In the genomic region with DNA sequence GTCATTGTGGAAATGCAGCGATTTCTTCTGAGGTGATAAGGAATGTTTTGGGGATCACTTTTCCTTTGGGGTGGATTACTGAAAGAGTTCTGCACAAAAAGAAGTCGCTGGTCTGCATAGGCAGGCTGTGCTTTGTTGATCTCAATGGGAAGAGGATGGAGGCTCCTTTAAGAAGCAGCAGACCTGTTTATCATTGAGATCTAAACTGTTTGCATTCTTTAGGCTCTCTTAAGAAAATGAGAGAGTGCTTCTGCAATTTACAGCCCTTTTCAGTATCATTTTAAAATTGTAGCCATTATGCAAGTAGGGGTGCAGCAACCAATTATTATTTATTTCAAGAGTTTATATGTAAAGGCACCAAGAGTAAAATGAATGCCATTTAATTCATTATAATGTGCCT, we compare ENCODE assay signal across 11 mouse cellular contexts. TPM values are rescaled to one million over a fixed set of nuclear protein-coding genes. Genes with fewer than 3 reads are reported as not detected.
DNase-seq lines count a peak whose midpoint lies in the region; ATAC-seq and TF ChIP-seq lines count a peak whose summit lies in the region.
"Had no signal": no experiment of that assay in that cellular context is flagged by ENCODE, and none has a peak within 500 bp of the region (broad histone marks: within the 10 kb centered on the region; RNA-seq: fewer than 3 reads in every experiment).

No protein-coding gene starts in this region.

- no peaks in the 10 kb centered on the region for H3K36me3 ChIP-seq in hindbrain, embryonic 13.5 days
- H3K36me3 ChIP-seq in hindbrain, embryonic 11.5 days (ENCODE audit: control insufficient read depth, insufficient read depth, low read length), result no peaks in the 10 kb centered on the region
- peaks cover 22% of the 10 kb centered on the region for H3K36me3 ChIP-seq in G1E (replicated peaks)
- no peaks in the 10 kb centered on the region for H3K36me3 ChIP-seq in liver, embryonic 15.5 days (replicated peaks)

- DNase-seq in hindbrain, embryonic 11.5 days (ENCODE audit: low spot score), result no peak
- DNase-seq in G1E (ENCODE audit: low spot score), result no peak
- DNase-seq in frontal cortex, postnatal 14 days (ENCODE audit: low spot score in 2 of 2), result no peak
- DNase-seq in right cerebral cortex, adult 18-20 months, result no peak
- DNase-seq in adrenal gland, adult (ENCODE audit: inconsistent age in 2 of 2, low spot score in 1 of 2), result no peak
- DNase-seq: adrenal gland, adult 8-10 months; cerebellum, postnatal 14 days; thymus, adult 18-20 months had no signal

- H3K27me3 ChIP-seq in hindbrain, embryonic 13.5 days, result no peaks in the 10 kb centered on the region
- H3K27me3 ChIP-seq in hindbrain, embryonic 11.5 days (ENCODE audit: control insufficient read depth, insufficient read depth, low read length), result no peaks in the 10 kb centered on the region; the same call in 1 of the 2 replicates
- 0 out of 2 replicates have a peak, but pooled peaks cover 3% of the 10 kb centered on the region for H3K27me3 ChIP-seq in G1E (ENCODE audit: insufficient read depth, low read length)
- peaks cover 5% of the 10 kb centered on the region for H3K27me3 ChIP-seq in liver, embryonic 15.5 days

- H3K9me3 ChIP-seq in hindbrain, embryonic 13.5 days, result no peaks in the 10 kb centered on the region
- H3K9me3 ChIP-seq in hindbrain, embryonic 11.5 days (ENCODE audit: control insufficient read depth, low read length), result no peaks in the 10 kb centered on the region
- H3K9me3 ChIP-seq in G1E (replicated peaks), result no peaks in the 10 kb centered on the region
- no peaks in the 10 kb centered on the region for H3K9me3 ChIP-seq in liver, embryonic 15.5 days (replicated peaks)

- TF ChIP-seq POLR2A in embryonic fibroblast, embryonic 13.5 days (IDR thresholded peaks at IDR 0.05; ENCODE audit: low read depth, low read length), result no peak

- H3K4me2 ChIP-seq in hindbrain, embryonic 13.5 days, result peak overlapping the region; percentile 57
- H3K4me2 ChIP-seq in hindbrain, embryonic 11.5 days (replicated peaks; ENCODE audit: low read depth, low read length), result no peak overlapping the region
- peak overlapping the region; percentile 92 for H3K4me2 ChIP-seq in liver, embryonic 15.5 days

- peak overlapping the region; percentile 59 for H3K4me3 ChIP-seq in hindbrain, embryonic 13.5 days
- no peak overlapping the region; the same call in 1 of the 2 replicates for H3K4me3 ChIP-seq in hindbrain, embryonic 11.5 days (ENCODE audit: low read depth, low read length)
- H3K4me3 ChIP-seq in G1E (ENCODE audit: low read depth, low read length), result peak overlapping the region; percentile 79; the same call in 1 of the 2 replicates
- H3K4me3 ChIP-seq in embryonic fibroblast, embryonic 13.5 days (ENCODE audit: insufficient read depth, low read length), result 0 out of 2 replicates have a peak overlapping the region, but pooled peaks have one; percentile 69
- peak overlapping the region; percentile 68; the same call in 1 of the 2 replicates for H3K4me3 ChIP-seq in liver, embryonic 15.5 days (replicated peaks)

- ATAC-seq in hindbrain, embryonic 13.5 days (ENCODE audit: low FRiP score), result no peak
- no peak for ATAC-seq in hindbrain, embryonic 11.5 days (ENCODE audit: low FRiP score)
- peak; percentile 40; the same call in 1 of the 2 replicates for ATAC-seq in G1E (ENCODE audit: extremely low read depth, insufficient number of reproducible peaks, low FRiP score, poor library complexity, severe bottlenecking)
- ATAC-seq in liver, embryonic 15.5 days (ENCODE audit: insufficient read depth), result no peak

- 38% methylated on average over 2 of the region's 2 CpGs for WGBS in hindbrain, embryonic 13.5 days
- 37% methylated on average over 2 of the region's 2 CpGs for WGBS in hindbrain, embryonic 11.5 days
- WGBS in liver, embryonic 15.5 days (ENCODE audit: insufficient replicate concordance), result 32% methylated on average over 2 of the region's 2 CpGs

- H3K4me1 ChIP-seq in hindbrain, embryonic 13.5 days (replicated peaks), result peaks cover 9% of the 10 kb centered on the region; the same call in 1 of the 2 replicates
- H3K4me1 ChIP-seq in hindbrain, embryonic 11.5 days (replicated peaks; ENCODE audit: control insufficient read depth, insufficient read depth, low read length), result no peaks in the 10 kb centered on the region
- H3K4me1 ChIP-seq in G1E (ENCODE audit: insufficient read depth, low read depth, low read length), result peaks cover 28% of the 10 kb centered on the region
- H3K4me1 ChIP-seq in embryonic fibroblast, embryonic 13.5 days (ENCODE audit: control insufficient read depth, insufficient read depth, low read length), result no peaks in the 10 kb centered on the region; the same call in 1 of the 2 replicates
- peaks cover 15% of the 10 kb centered on the region for H3K4me1 ChIP-seq in liver, embryonic 15.5 days (replicated peaks)

- peak overlapping the region; percentile 43; the same call in 1 of the 2 replicates for H3K9ac ChIP-seq in hindbrain, embryonic 13.5 days
- no peak overlapping the region for H3K9ac ChIP-seq in hindbrain, embryonic 11.5 days (ENCODE audit: low read depth, low read length)
- H3K9ac ChIP-seq in liver, embryonic 15.5 days, result no peak overlapping the region

- H3K27ac ChIP-seq in hindbrain, embryonic 13.5 days, result no peak overlapping the region
- H3K27ac ChIP-seq in hindbrain, embryonic 11.5 days (ENCODE audit: low read depth, low read length), result no peak overlapping the region
- H3K27ac ChIP-seq in embryonic fibroblast, embryonic 13.5 days (ENCODE audit: insufficient read depth, low read length), result no peak overlapping the region
- no peak overlapping the region for H3K27ac ChIP-seq in liver, embryonic 15.5 days (replicated peaks)

- TF ChIP-seq CTCF in G1E (IDR thresholded peaks at IDR 0.05; ENCODE audit: low read depth, low read length), result no peak
- TF ChIP-seq CTCF in embryonic fibroblast, embryonic 13.5 days (IDR thresholded peaks at IDR 0.05; ENCODE audit: borderline replicate concordance, insufficient read depth, low read length), result no peak

RNA-seq across cellular contexts. Expression of gene Sh3kbp1, which starts 2.1 kb away (rescaled TPM):
- 45.4 and 46.4 TPM in 2 replicates for polyA plus RNA-seq in hindbrain, embryonic 13.5 days (2015; fragmentation: Nextera tagmentation; extraction: Ambion mirVana)
- polyA plus RNA-seq in hindbrain, embryonic 11.5 days (2014; fragmentation: Nextera tagmentation; extraction: Ambion mirVana), result 31.4 and 35.4 TPM in 2 replicates
- 231 and 267 TPM in 2 replicates for total RNA-seq in G1E (2014; fragmentation: Nextera tagmentation)
- total RNA-seq in G1E (2017), result 194 and 242 TPM in 2 replicates
- 13.3 and 13.6 TPM in 2 replicates for polyA plus RNA-seq in G1E (2012)
- 119 and 181 TPM in 2 replicates for polyA plus RNA-seq in embryonic fibroblast, embryonic 13.5 days (2011; ENCODE audit: insufficient read length, low read depth, missing spikeins)
- polyA plus RNA-seq in liver, embryonic 15.5 days (2015; fragmentation: Nextera tagmentation; extraction: Ambion mirVana), result 12.6 and 13.4 TPM in 2 replicates
